Mouse (Mus musculus): ENCODE results near the gene Ano6. TPM values are rescaled to one million over a fixed set of nuclear protein-coding genes. Genes with fewer than 3 reads are reported as not detected.

Gene Ano6
- polyA plus RNA-seq, 1 experiment from 2014 or later: 53.8 TPM

GRCm38 (mm10) chr15:95949336-95949735, 158.7 kb downstream of the Ano6 start:
- Histone ChIP-seq H3K9ac (no peak overlapping the region), H3K4me3 (replicated peaks) (no peak overlapping the region), H3K27ac (no peak overlapping the region), H3K9me3 (no peaks in the 10 kb centered on the region), H3K4me2 (replicated peaks) (no peak overlapping the region), H3K27me3 (replicated peaks) (no peaks in the 10 kb centered on the region), H3K4me1 (replicated peaks) (no peaks in the 10 kb centered on the region), H3K36me3 (peaks cover 26% of the 10 kb centered on the region)
- 92% methylated on average over 13 of the region's 13 CpGs for WGBS
- no peak for ATAC-seq

- Histone ChIP-seq H3K4me3 (replicated peaks) (no peak overlapping the region), H3K4me1 (replicated peaks) (no peaks in the 10 kb centered on the region), H3K4me2 (replicated peaks) (no peak overlapping the region), H3K9me3 (no peaks in the 10 kb centered on the region), H3K27ac (no peak overlapping the region), H3K27me3 (replicated peaks) (no peaks in the 10 kb centered on the region), H3K9ac (no peak overlapping the region), H3K36me3 (peaks cover 32% of the 10 kb centered on the region)
- 69% methylated on average over 5 of the region's 5 CpGs for WGBS
- no peak for ATAC-seq
Measured at GRCm38 (mm10) chr15:95951497-95951896, 160.9 kb downstream of the Ano6 start.

- H3K27me3 ChIP-seq (replicated peaks): no peaks in the 10 kb centered on the region
Measured at GRCm38 (mm10) chr15:95956692-95957091, 166.0 kb downstream of the Ano6 start.

GRCm38 (mm10) chr15:95962411-95963123, 171.9 kb downstream of the Ano6 start:
- WGBS: 89% methylated on average over 3 of the region's 3 CpGs
- Histone ChIP-seq H3K4me2 (replicated peaks) (no peak overlapping the region), H3K27me3 (replicated peaks) (no peaks in the 10 kb centered on the region), H3K27ac (no peak overlapping the region), H3K4me3 (replicated peaks) (no peak overlapping the region), H3K9me3 (no peaks in the 10 kb centered on the region), H3K4me1 (replicated peaks) (no peaks in the 10 kb centered on the region), H3K9ac (no peak overlapping the region), H3K36me3 (peaks cover 18% of the 10 kb centered on the region)
- no peak for ATAC-seq

More at GRCm38 (mm10) chr15:95956692-95957091, 166.0 kb downstream of the Ano6 start:
- H3K9me3 ChIP-seq: no peaks in the 10 kb centered on the region
- peaks cover 23% of the 10 kb centered on the region for H3K36me3 ChIP-seq
- no peaks in the 10 kb centered on the region for H3K4me1 ChIP-seq (replicated peaks)
- no peak overlapping the region for H3K27ac ChIP-seq
- WGBS: 82% methylated on average over 3 of the region's 3 CpGs
- no peak for ATAC-seq
- H3K9ac ChIP-seq: no peak overlapping the region
- H3K4me3 ChIP-seq (replicated peaks): no peak overlapping the region
- H3K4me2 ChIP-seq (replicated peaks): no peak overlapping the region

- Histone ChIP-seq H3K27me3 (replicated peaks) (no peaks in the 10 kb centered on the region), H3K9ac (no peak overlapping the region), H3K4me3 (replicated peaks) (no peak overlapping the region), H3K36me3 (peaks cover 16% of the 10 kb centered on the region), H3K4me2 (replicated peaks) (no peak overlapping the region), H3K27ac (no peak overlapping the region), H3K9me3 (no peaks in the 10 kb centered on the region), H3K4me1 (replicated peaks) (no peaks in the 10 kb centered on the region)
- no peak for ATAC-seq
- 79% methylated on average over 10 of the region's 10 CpGs for whole genome bisulfite sequencing
Measured at GRCm38 (mm10) chr15:95963124-95963482, 172.5 kb downstream of the Ano6 start.

- no peaks in the 10 kb centered on the region for H3K4me1 ChIP-seq (replicated peaks)
- no peaks in the 10 kb centered on the region for H3K9me3 ChIP-seq
- no peak overlapping the region for H3K4me2 ChIP-seq (replicated peaks)
- H3K36me3 ChIP-seq: peaks cover 13% of the 10 kb centered on the region
- no peak overlapping the region for H3K27ac ChIP-seq
- 84% methylated on average over 12 of the region's 12 CpGs for WGBS
- no peak overlapping the region for H3K4me3 ChIP-seq (replicated peaks)
- no peak for ATAC-seq
- no peaks in the 10 kb centered on the region for H3K27me3 ChIP-seq (replicated peaks)
- no peak overlapping the region for H3K9ac ChIP-seq
Measured at GRCm38 (mm10) chr15:95963533-95964250, 173.0 kb downstream of the Ano6 start.

- no peaks in the 10 kb centered on the region for H3K27me3 ChIP-seq (replicated peaks)
- H3K4me3 ChIP-seq (replicated peaks): no peak overlapping the region
- ATAC-seq: no peak
- H3K27ac ChIP-seq: no peak overlapping the region
- no peaks in the 10 kb centered on the region for H3K9me3 ChIP-seq
- 82% methylated on average over 4 of the region's 4 CpGs for WGBS
- H3K9ac ChIP-seq: no peak overlapping the region
- H3K36me3 ChIP-seq: peaks cover 12% of the 10 kb centered on the region
- no peak overlapping the region for H3K4me2 ChIP-seq (replicated peaks)
- no peaks in the 10 kb centered on the region for H3K4me1 ChIP-seq (replicated peaks)
Measured at GRCm38 (mm10) chr15:95964251-95964561, 173.6 kb downstream of the Ano6 start.

- no peak overlapping the region for H3K27ac ChIP-seq
- H3K9ac ChIP-seq: no peak overlapping the region
- no peak overlapping the region for H3K4me3 ChIP-seq (replicated peaks)
- no peaks in the 10 kb centered on the region for H3K27me3 ChIP-seq (replicated peaks)
- no peaks in the 10 kb centered on the region for H3K4me1 ChIP-seq (replicated peaks)
- H3K4me2 ChIP-seq (replicated peaks): no peak overlapping the region
- no peak for ATAC-seq
- H3K36me3 ChIP-seq: peaks cover 18% of the 10 kb centered on the region
- 92% methylated on average over 2 of the region's 2 CpGs for WGBS
- H3K9me3 ChIP-seq: no peaks in the 10 kb centered on the region
Measured at GRCm38 (mm10) chr15:95966979-95967378, 176.3 kb downstream of the Ano6 start.

GRCm38 (mm10) chr15:95967516-95968196, 177.0 kb downstream of the Ano6 start:
- Histone ChIP-seq H3K9ac (no peak overlapping the region), H3K4me2 (replicated peaks) (no peak overlapping the region), H3K4me1 (replicated peaks) (no peaks in the 10 kb centered on the region), H3K4me3 (replicated peaks) (no peak overlapping the region), H3K27me3 (replicated peaks) (no peaks in the 10 kb centered on the region), H3K36me3 (peaks cover 22% of the 10 kb centered on the region), H3K9me3 (no peaks in the 10 kb centered on the region), H3K27ac (no peak overlapping the region)
- no peak for ATAC-seq
- 84% methylated on average over 16 of the region's 16 CpGs for WGBS

GRCm38 (mm10) chr15:95969596-95969995, 179.0 kb downstream of the Ano6 start:
- H3K4me2 ChIP-seq (replicated peaks): no peak overlapping the region
- H3K36me3 ChIP-seq: peaks cover 30% of the 10 kb centered on the region
- ATAC-seq: no peak
- WGBS: 87% methylated on average over 6 of the region's 6 CpGs
- H3K4me3 ChIP-seq (replicated peaks): no peak overlapping the region
- H3K9ac ChIP-seq: no peak overlapping the region
- H3K4me1 ChIP-seq (replicated peaks): no peaks in the 10 kb centered on the region
- no peaks in the 10 kb centered on the region for H3K9me3 ChIP-seq
- no peaks in the 10 kb centered on the region for H3K27me3 ChIP-seq (replicated peaks)
- no peak overlapping the region for H3K27ac ChIP-seq

- 83% methylated on average over 5 of the region's 5 CpGs for WGBS
- Histone ChIP-seq H3K4me2 (replicated peaks) (no peak overlapping the region), H3K36me3 (peaks cover 30% of the 10 kb centered on the region)
Measured at GRCm38 (mm10) chr15:95970176-95970575, 179.5 kb downstream of the Ano6 start.

GRCm38 (mm10) chr15:95970691-95971090, 180.0 kb downstream of the Ano6 start:
- Histone ChIP-seq H3K4me1 (replicated peaks) (no peaks in the 10 kb centered on the region), H3K4me3 (replicated peaks) (no peak overlapping the region), H3K27ac (no peak overlapping the region), H3K27me3 (replicated peaks) (no peaks in the 10 kb centered on the region), H3K9me3 (no peaks in the 10 kb centered on the region), H3K36me3 (peaks cover 28% of the 10 kb centered on the region), H3K4me2 (replicated peaks) (no peak overlapping the region), H3K9ac (no peak overlapping the region)
- 92% methylated on average over 7 of the region's 7 CpGs for WGBS
- no peak for ATAC-seq

More at GRCm38 (mm10) chr15:95970176-95970575, 179.5 kb downstream of the Ano6 start:
- H3K4me3 ChIP-seq (replicated peaks): no peak overlapping the region
- H3K27ac ChIP-seq: no peak overlapping the region
- no peaks in the 10 kb centered on the region for H3K9me3 ChIP-seq
- no peaks in the 10 kb centered on the region for H3K4me1 ChIP-seq (replicated peaks)
- no peak for ATAC-seq
- no peaks in the 10 kb centered on the region for H3K27me3 ChIP-seq (replicated peaks)
- H3K9ac ChIP-seq: no peak overlapping the region
